Mouse (Mus musculus): ENCODE data around the gene Gse1.

Gene Gse1

DNA sequence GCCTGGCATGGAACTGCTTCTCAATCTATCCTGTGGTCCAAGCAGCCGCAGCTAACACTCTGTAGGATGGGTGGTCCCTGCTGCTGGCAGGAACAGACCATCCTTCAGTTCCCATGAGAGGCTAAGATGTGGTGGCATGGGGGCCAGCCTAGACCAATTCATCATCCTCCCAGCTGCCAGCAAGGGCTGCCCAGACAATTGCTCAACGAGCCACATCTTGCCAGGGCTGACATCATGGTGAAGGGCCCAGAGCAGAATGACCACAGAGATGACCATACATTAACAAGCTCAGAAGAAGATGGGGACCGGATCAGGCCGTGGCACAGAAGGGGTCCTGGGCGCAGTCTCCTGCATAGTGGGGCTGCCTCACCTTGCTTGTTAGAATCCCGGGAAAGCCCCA lies 382.6 kb downstream of the Gse1 start:
- no peak for DNase-seq (ENCODE audit: low read depth, low spot score)

DNA sequence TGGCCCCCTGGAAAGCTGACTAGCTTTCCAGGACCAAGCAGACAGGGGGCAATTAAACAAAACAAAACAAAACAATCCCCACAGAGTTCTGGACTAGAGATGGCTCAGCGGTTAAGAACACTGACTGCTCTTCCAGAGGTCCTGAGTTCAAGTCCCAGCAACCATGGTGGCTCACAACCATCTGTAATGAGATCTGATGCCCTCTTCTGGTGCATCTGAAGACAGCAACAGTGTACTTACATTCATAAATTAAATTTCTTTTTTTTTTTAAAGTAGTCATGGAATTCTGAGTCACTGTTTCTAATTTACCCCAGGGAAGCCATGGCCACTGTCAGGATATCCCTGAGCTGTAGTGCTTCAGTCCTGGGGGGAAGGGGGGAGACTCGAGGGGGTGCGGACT lies 386.2 kb downstream of the Gse1 start:
- no peak for DNase-seq (ENCODE audit: low read depth, low spot score)

GRCm38 (mm10) chr8:120616663-120617626 lies 388.7 kb downstream of the Gse1 start:
- no peak for DNase-seq (ENCODE audit: low read depth, low spot score)

DNA sequence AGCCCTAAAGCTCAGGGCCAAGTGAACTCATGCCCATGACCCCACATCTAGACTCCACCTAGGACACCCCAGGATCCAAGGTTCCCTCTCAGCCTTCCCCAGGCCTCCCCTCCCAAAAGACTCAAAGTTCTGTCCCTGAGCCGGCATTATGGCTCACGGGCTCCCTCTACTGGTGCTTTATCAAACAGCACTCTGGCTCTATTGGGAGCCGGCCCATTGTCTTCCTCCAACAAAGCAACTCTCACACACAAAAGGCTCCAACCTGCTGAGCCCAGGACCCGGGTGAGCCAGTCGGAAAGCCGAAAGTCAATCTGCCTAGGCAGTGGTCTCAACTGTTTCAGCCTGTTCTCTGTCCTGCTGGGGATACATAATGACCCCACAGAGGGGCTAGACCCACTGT lies 389.9 kb downstream of the Gse1 start:
- DNase-seq (ENCODE audit: low read depth, low spot score): peak; percentile 42

DNA sequence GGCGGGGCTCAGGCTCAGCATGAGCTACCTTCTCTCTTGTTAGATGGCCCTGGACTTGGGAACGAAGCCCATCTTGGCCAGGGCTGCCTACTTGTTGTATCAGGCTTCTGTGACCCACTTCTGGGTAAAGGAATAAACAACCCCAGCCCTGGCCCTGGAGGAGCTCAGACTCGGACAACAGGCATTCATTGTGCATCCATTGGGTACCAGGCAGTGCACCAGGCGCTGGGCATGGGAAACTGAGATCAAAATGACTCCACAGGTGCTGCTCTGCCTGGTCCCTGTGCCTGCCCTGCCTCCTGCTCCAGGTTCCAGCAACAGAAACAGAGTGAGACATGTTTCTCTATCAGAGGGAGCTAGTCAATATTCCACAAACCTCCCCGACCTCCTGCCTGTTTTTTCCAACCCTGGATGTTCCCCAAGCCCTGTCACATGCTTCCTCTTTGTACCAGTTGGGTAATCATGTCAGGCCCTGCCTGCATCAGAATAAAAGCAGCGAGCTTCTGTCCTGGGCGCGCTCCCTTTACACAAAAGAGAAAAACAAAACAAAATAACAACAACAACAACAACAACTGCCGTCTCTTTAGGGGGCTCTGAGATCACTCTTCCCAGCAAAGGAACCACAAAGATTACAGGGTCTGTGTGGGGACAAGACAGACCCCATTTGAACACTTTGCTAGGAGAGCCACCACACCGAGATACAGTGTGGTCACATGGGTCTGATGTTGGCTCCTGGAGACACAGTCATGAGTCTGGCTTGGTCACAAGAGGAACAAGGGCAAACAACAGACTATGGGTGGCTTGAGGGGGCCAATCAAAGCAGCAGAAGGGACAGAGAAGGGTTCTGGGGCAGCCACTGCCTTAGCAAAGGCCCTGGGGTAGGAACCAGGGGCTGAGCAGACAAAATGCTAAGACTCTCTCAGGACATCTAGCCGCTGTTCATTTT lies 391.3 kb downstream of the Gse1 start:
- DNase-seq (ENCODE audit: low read depth, low spot score): no peak

GRCm38 (mm10) chr8:120620441-120620840 lies 392.2 kb downstream of the Gse1 start:
- no peak for DNase-seq (ENCODE audit: low read depth, low spot score)

DNA sequence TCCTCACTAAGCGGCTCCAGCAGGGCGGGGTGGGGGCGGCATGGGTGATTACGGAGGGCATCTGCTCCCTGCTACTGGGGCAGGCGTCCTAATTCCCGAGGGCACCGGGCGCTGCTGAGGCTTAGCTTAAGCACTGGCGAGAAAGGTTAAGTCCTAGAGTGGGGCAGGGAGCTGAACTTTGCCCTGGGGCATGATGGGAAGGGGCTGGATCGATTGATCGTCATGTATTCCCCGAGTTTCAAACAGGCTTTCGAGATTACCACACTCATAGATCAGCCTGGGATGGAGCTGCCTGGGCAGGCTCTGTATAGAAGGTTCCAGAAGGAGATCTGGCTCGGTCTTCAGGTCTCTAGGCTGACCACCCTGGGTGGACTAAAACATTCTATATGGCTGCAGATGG lies 393.9 kb downstream of the Gse1 start:
- no peak for DNase-seq (ENCODE audit: low read depth, low spot score)

DNA sequence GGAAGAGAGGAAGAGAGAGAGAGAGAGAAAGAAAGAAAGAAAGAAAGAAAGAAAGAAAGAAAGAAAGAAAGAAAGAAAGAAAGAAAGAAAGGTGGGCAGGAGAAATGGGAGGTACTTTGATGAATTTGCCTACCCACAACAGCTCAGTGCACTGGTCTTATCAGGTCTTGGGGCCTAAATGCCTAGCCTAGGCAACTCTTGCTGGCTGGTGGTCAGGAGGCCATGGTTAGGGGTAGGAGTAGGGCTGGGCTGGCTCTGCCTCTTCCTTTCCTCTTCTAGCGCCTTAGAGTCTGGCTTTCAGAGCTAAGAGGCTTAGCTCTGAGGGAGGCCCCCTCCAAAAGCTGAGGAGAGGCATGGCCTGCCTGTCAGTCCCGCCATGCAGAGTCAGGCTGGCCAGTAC lies 395.4 kb downstream of the Gse1 start:
- DNase-seq (ENCODE audit: low read depth, low spot score): no peak

DNA sequence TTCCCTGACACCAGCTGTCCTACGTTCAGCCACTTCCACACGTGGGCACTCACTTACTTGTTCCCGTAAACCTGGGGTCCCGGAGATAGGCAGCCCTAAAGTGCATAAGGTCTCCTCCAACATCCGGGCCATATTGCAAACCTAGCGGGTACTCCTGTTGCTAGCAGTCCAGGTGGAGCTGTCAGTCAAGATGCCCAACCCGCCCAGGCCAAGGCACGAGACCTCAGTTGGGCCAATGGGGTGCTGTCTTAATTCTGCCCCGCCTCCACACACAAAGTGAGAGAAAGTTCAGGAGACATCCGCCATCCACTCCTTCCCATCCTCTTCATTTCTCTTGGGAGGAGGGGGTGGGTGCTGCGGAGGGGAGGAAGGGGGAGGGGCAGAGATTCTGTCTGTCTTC lies 398.2 kb downstream of the Gse1 start:
- DNase-seq (ENCODE audit: low read depth, low spot score): no peak

DNA sequence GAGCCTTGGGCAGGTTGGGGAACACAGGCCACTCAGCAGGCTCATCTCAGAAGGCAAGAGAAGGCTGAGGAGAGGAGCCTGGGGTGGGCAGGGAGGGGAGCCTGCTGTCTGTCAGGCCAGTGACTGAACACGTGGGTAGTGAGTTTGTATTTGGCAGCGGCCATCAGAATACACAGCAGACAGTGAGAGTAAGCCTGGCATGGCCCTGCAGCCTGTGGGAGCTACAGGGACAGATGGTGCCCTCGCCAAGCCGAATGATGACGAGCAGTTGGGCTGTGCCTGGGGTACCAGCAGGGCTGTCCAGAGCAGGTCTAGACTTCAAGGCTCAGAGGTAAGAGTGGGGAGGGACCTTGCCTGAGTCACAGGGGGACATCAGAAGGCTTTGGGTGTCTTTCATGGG lies 399.0 kb downstream of the Gse1 start:
- DNase-seq (ENCODE audit: low read depth, low spot score): no peak

GRCm38 (mm10) chr8:120630031-120630430 lies 401.8 kb downstream of the Gse1 start:
- no peak for DNase-seq (ENCODE audit: low read depth, low spot score)

DNA sequence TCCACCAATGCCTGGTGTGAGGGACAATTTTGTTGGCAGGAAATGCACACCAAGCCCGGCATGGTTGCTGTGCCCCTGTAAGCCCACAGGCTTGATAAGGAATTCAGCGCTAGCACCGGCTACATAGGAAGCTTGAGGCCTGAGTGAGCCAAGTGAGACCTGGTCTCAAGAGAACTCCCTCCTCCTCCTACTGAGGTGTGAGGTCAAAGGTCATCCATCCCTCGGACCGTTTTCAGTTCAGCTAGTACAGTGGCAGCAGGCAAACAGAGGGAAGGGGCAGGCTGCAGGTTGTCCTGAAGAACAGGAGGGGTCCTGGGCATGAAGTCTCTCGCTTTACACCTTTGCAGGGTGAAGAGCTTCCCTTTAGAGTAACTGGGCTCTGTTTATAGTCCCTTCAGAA lies 402.6 kb downstream of the Gse1 start:
- DNase-seq (ENCODE audit: low read depth, low spot score): no peak

All from c-Kit-negative CD71-positive TER-119-positive erythroid progenitor cells, embryonic 14.5 days (primary cell).